Mouse (Mus musculus) lung, embryonic 14.5 days (tissue): Measurements from ENCODE around the gene Gm2663. TPM values are rescaled to one million over a fixed set of nuclear protein-coding genes. Genes with fewer than 3 reads are reported as not detected.
"Not testable (repeated sequence)": the region's sequence is repeated elsewhere in the genome, so short reads cannot be mapped to it uniquely, and the experiment has no call there.

ENCODE experiments used
- ATAC-seq: fragments of 200-750 bp; cut with Nextera tagmentation; 2 replicates; pipeline ENCODE4 v1.8.0; 2017; ENCODE audit warnings: mild to moderate bottlenecking, moderate TSS enrichment, moderate library complexity; ENCODE audit not compliant: insufficient read depth
- DNase-seq: peaks from one replicate; pipeline ENCODE4 v3.0.0-alpha.2; 2015
- H3K27ac ChIP-seq: fragments of 300-500 bp; sonication (generic); 2 replicates; pipeline ENCODE4 v1.5.1; 2014; ENCODE audit warnings: low read depth, mild to moderate bottlenecking, moderate library complexity
- H3K27me3 ChIP-seq: fragments of 300-500 bp; sonication (generic); 2 replicates; pipeline ENCODE4 v1.6.1; 2014; ENCODE audit warnings: low read length, control low read depth; ENCODE audit not compliant: insufficient read depth
- H3K36me3 ChIP-seq: fragments of 300-500 bp; sonication (generic); 2 replicates; pipeline ENCODE4 v1.6.1; 2014; ENCODE audit warnings: control low read depth; ENCODE audit not compliant: insufficient read depth
- H3K4me1 ChIP-seq: fragments of 300-500 bp; sonication (generic); 2 replicates; pipeline ENCODE4 v1.6.1; 2014; ENCODE audit warnings: antibody characterized with exemption, control low read depth; ENCODE audit not compliant: insufficient read depth
- H3K4me2 ChIP-seq: fragments of 300-500 bp; sonication (generic); 2 replicates; pipeline ENCODE4 v1.6.1; 2014; ENCODE audit warnings: mild to moderate bottlenecking
- H3K4me3 ChIP-seq: fragments of 300-500 bp; sonication (generic); 2 replicates; pipeline ENCODE4 v1.5.1; 2014; ENCODE audit warnings: low read depth, low read length
- H3K9ac ChIP-seq: fragments of 300-500 bp; sonication (generic); 2 replicates; pipeline ENCODE4 v1.6.1; 2014
- H3K9me3 ChIP-seq: fragments of 300-500 bp; sonication (generic); 2 replicates; pipeline ENCODE4 v1.6.1; 2016; ENCODE audit warnings: low read depth, low read length, control low read depth
- CTCF ChIP-seq: IDR thresholded peaks from 2 replicates; pipeline ENCODE4 v1.5.1; 2016; ENCODE audit warnings: antibody characterized with exemption, low read depth
- WGBS: fragments of 180-500 bp; shearing (Covaris S2); extraction: QIAGEN DNeasy Blood & Tissue Kit; methylation state at CpG from one replicate; pipeline ENCODE4 v1.1.7; 2014; 5-methylcytosine and 5-hydroxymethylcytosine counted together
- polyA plus RNA-seq: library from polyadenylated mRNA; unstranded; fragments of >200 nt; fragmentation: Nextera tagmentation; extraction: Ambion mirVana; gene quantifications from 2 replicates; pipeline ENCODE4 v1.2.1, GENCODE M21; 2014

Gm2663 gene
- polyA plus RNA-seq, 1 experiment from 2014 or later: not detected

DNA sequence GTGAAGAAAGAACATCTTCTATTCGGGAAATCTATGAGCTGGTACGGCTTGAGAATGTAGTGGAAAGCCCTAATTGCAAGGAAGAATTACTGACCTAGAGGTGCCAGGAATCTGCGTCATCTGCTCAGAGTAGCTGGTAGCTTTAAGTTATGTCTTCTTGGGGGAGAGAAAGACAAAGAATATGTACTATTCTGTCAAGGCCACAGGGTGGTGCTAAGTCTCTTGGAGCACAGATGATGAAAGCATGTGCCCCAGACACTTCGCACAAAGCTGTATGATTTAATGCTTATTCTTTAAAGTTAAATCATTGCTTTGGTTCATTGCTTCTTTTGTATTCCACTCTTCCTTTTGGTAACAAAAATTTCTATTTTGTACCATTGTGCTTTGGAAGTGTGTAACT, 15.8 kb upstream of the Gm2663 start:
- 69% methylated on average over 4 of the region's 4 CpGs for WGBS
- ATAC-seq: no peak
- H3K27ac ChIP-seq: no peak overlapping the region

DNA sequence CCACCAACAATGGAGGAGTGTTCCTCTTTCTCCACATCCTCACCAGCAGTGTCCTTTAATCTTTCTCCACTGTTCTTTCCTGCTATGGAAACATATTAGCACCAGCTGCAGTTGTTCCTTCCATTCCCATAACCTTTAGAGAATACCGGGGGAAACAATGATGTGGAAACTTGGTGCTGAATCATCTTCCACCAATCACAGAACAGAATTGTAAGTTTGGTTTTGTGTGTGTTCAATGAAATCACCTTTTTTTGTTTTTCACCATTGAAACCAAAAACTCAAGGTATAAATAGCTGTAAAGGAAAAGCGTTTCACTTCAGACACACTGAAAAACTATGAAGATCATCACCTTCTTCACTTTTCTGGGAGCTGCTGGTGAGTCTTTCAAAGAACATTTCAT, 34.8 kb downstream of the Gm2663 start, which contains the start of gene 1810009J06Rik:
Gene 1810009J06Rik, plus strand, starts transcription at position 301 of the 400 bp plus-strand sequence.
- not testable (repeated sequence) for H3K4me3 ChIP-seq, ATAC-seq
- WGBS: 87% methylated on average over 2 of the region's 2 CpGs

More for the DNA sequence above, 15.8 kb upstream of the Gm2663 start:
- Histone ChIP-seq H3K4me1 (no peaks in the 10 kb centered on the region), H3K4me2 (no peak overlapping the region), H3K9me3 (no peaks in the 10 kb centered on the region), H3K27me3 (no peaks in the 10 kb centered on the region), H3K36me3 (no peaks in the 10 kb centered on the region), H3K9ac (no peak overlapping the region), H3K4me3 (no peak overlapping the region)
- no peak for TF ChIP-seq CTCF
- DNase-seq: no peak

DNA sequence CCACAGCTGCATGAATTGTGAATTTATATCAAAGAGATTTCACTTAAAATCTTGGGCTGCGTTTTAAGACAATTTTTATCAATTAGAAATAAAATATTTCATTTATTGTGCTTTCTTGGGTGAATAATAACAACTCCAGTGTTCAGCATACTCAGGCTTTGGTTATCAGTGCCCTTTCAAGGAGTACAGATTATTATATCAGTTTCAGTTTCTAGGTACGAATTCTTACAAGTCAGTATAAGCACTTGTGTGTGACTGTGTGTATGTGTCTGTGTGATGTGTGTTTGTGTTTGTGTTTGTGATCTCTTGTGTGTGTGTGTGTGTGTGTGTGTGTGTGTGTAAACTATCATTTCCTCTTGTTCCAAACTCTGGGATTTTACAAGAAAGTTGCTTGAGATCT, 45.6 kb downstream of the Gm2663 start:
- no peaks in the 10 kb centered on the region for H3K36me3 ChIP-seq
- no peaks in the 10 kb centered on the region for H3K27me3 ChIP-seq
- H3K9ac ChIP-seq: no peak overlapping the region
- no peak for DNase-seq
- H3K9me3 ChIP-seq: no peaks in the 10 kb centered on the region
- WGBS: 45% methylated on average over 2 of the region's 2 CpGs
- H3K4me2 ChIP-seq: no peak overlapping the region
- TF ChIP-seq CTCF: no peak
- no peak for ATAC-seq
- no peaks in the 10 kb centered on the region for H3K4me1 ChIP-seq
- H3K4me3 ChIP-seq: no peak overlapping the region
- H3K27ac ChIP-seq: no peak overlapping the region

More for the DNA sequence above, 34.8 kb downstream of the Gm2663 start, which contains the start of gene 1810009J06Rik:
- not testable (repeated sequence) for H3K36me3 ChIP-seq, H3K4me1 ChIP-seq, H3K9me3 ChIP-seq, H3K27me3 ChIP-seq, H3K27ac ChIP-seq, DNase-seq, H3K9ac ChIP-seq, H3K4me2 ChIP-seq

DNA sequence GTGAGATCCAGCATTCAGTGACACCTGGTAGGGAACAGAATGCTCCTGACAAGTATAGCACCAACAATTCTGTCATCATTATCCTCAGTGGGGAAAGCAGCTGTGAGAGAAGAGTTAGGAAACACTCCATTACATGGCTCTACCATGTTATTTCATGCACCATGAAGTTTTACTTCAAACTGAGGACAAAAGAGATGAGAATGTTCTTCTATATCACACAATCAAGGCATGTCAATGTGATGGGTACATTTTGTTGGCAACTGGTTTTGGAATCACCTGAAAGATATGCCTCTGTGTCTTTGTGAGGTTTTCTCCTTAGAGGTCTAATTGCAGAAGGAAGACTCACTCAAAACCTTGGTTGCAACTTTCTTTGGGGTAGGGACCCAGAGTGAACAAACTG, 47.5 kb downstream of the Gm2663 start, which contains the start of gene Gm4744:
Gene Gm4744, minus strand, starts transcription at position 101 of the 400 bp plus-strand sequence.
- Histone ChIP-seq H3K4me3 (no peak within 1 kb of the TSS), H3K4me1 (no peaks in the 10 kb centered on the region), H3K9me3 (no peaks in the 10 kb centered on the region), H3K36me3 (no peaks in the 10 kb centered on the region), H3K9ac (no peak within 1 kb of the TSS), H3K27me3 (no peaks in the 10 kb centered on the region), H3K4me2 (no peak within 1 kb of the TSS), H3K27ac (no peak within 1 kb of the TSS)
- no peak for DNase-seq
- no peak for TF ChIP-seq CTCF
- no peak for ATAC-seq

Other genes with a start within 250 kb of the Gm2663 start
- not detected in 2 replicates for gene Moxd2, start 112.0 kb downstream of the Gm2663 start, polyA plus RNA-seq
- not detected in 2 replicates for gene Prss58, start 99.1 kb downstream of the Gm2663 start, polyA plus RNA-seq
- gene 1700074P13Rik, start 58.9 kb downstream of the Gm2663 start, polyA plus RNA-seq: not detected in 2 replicates
- not detected in 2 replicates for gene Gm4744, start 47.6 kb downstream of the Gm2663 start, polyA plus RNA-seq
- gene 1810009J06Rik, start 34.7 kb downstream of the Gm2663 start, polyA plus RNA-seq: not detected in 2 replicates
- not detected in 2 replicates for gene 2210010C04Rik, start 36.0 kb upstream of the Gm2663 start, polyA plus RNA-seq